Mouse (Mus musculus) heart, adult 9 months (tissue): ENCODE measurements at regions not wholly inside any gene's neighbourhood (a gene's known extent, or its start where the extent isn't known, plus 50 kb on each side); places are given as distances from the start of the nearest gene placed in this dataset.

ENCODE experiments used
- DNase-seq, 2 experiments: peaks; one replicate each; pipeline ENCODE4 v3.0.0; 2022; ENCODE audit warnings: low spot score in 2 of 2

GRCm38 (mm10) chr15:72321528-72321927 lies 1512.8 kb upstream of the Gm6569 start:
- no peak for DNase-seq

- no peak for DNase-seq
Measured at GRCm38 (mm10) chr15:72322127-72322526, 1512.2 kb upstream of the Gm6569 start.

- no peak for DNase-seq
Measured at GRCm38 (mm10) chr15:72323158-72323557, 1511.2 kb upstream of the Gm6569 start.

GRCm38 (mm10) chr15:72331262-72331661 lies 1503.1 kb upstream of the Gm6569 start:
- no peak for DNase-seq

GRCm38 (mm10) chr15:72334497-72334896 lies 1499.9 kb upstream of the Gm6569 start:
- no peak for DNase-seq

- DNase-seq = no peak
Measured at GRCm38 (mm10) chr15:72339629-72340028, 1494.7 kb upstream of the Gm6569 start.

- no peak for DNase-seq
Measured at GRCm38 (mm10) chr15:72341991-72342390, 1492.4 kb upstream of the Gm6569 start.

- DNase-seq = no peak
Measured at GRCm38 (mm10) chr15:72342504-72342903, 1491.9 kb upstream of the Gm6569 start.

GRCm38 (mm10) chr15:72343794-72344193 lies 1490.6 kb upstream of the Gm6569 start:
- DNase-seq = no peak

- DNase-seq = no peak
Measured at GRCm38 (mm10) chr15:72353371-72353770, 1481.0 kb upstream of the Gm6569 start.

GRCm38 (mm10) chr15:72355626-72356025 lies 1478.7 kb upstream of the Gm6569 start:
- DNase-seq = no peak

- DNase-seq = no peak
Measured at GRCm38 (mm10) chr15:72359636-72360035, 1474.7 kb upstream of the Gm6569 start.

- no peak for DNase-seq
Measured at GRCm38 (mm10) chr15:72360049-72360448, 1474.3 kb upstream of the Gm6569 start.

GRCm38 (mm10) chr15:72360463-72361030 lies 1473.8 kb upstream of the Gm6569 start:
- no peak for DNase-seq

- no peak for DNase-seq
Measured at GRCm38 (mm10) chr15:72373041-72373440, 1461.3 kb upstream of the Gm6569 start.

- DNase-seq = no peak
Measured at GRCm38 (mm10) chr15:72377201-72377600, 1457.2 kb upstream of the Gm6569 start.

GRCm38 (mm10) chr15:72379291-72379690 lies 1455.1 kb upstream of the Gm6569 start:
- DNase-seq = no peak

GRCm38 (mm10) chr15:72381164-72381563 lies 1453.2 kb upstream of the Gm6569 start:
- no peak for DNase-seq

GRCm38 (mm10) chr15:72381744-72382143 lies 1452.6 kb upstream of the Gm6569 start:
- no peak for DNase-seq

GRCm38 (mm10) chr15:72382521-72382920 lies 1451.8 kb upstream of the Gm6569 start:
- no peak for DNase-seq

GRCm38 (mm10) chr15:72383062-72383461 lies 1451.3 kb upstream of the Gm6569 start:
- DNase-seq = no peak

GRCm38 (mm10) chr15:72383470-72383869 lies 1450.9 kb upstream of the Gm6569 start:
- no peak for DNase-seq

GRCm38 (mm10) chr15:72393226-72393625 lies 1441.1 kb upstream of the Gm6569 start:
- no peak for DNase-seq

- DNase-seq = no peak
Measured at GRCm38 (mm10) chr15:72411956-72412355, 1422.4 kb upstream of the Gm6569 start.
